Mouse (Mus musculus): ENCODE data around the gene Gm44965. TPM values are rescaled to one million over a fixed set of nuclear protein-coding genes. Genes with fewer than 3 reads are reported as not detected.

Gm44965 gene
- polyA plus RNA-seq, 1 experiment from 2014 or later = not detected

GRCm38 (mm10) chr6:48642764-48643292 is 49.1 kb downstream of the Gm44965 start:
- Histone ChIP-seq H3K27me3 (no peaks in the 10 kb centered on the region), H3K4me2 (no peak overlapping the region), H3K36me3 (no peaks in the 10 kb centered on the region), H3K27ac (no peak overlapping the region), H3K4me1 (replicated peaks) (peaks cover 3% of the 10 kb centered on the region; the same call in 1 of the 2 replicates), H3K9me3 (replicated peaks) (no peaks in the 10 kb centered on the region), H3K4me3 (no peak overlapping the region), H3K9ac (no peak overlapping the region)
- ATAC-seq (replicated peaks; ENCODE audit: insufficient number of reproducible peaks, insufficient read depth, low FRiP score, low read depth) = no peak
- 18% methylated on average over 4 of the region's 4 CpGs for WGBS

- Histone ChIP-seq H3K27ac (no peak overlapping the region), H3K4me2 (0 out of 2 replicates have a peak overlapping the region, but pooled peaks have one; percentile 10), H3K36me3 (no peaks in the 10 kb centered on the region), H3K4me3 (no peak overlapping the region), H3K9ac (no peak overlapping the region), H3K27me3 (no peaks in the 10 kb centered on the region), H3K9me3 (replicated peaks) (no peaks in the 10 kb centered on the region), H3K4me1 (replicated peaks) (peaks cover 3% of the 10 kb centered on the region; the same call in 1 of the 2 replicates)
- ATAC-seq (replicated peaks; ENCODE audit: insufficient number of reproducible peaks, insufficient read depth, low FRiP score, low read depth) = no peak
- 7% methylated on average over 12 of the region's 12 CpGs for WGBS
Measured at GRCm38 (mm10) chr6:48645660-48646308, 52.0 kb downstream of the Gm44965 start.

- Histone ChIP-seq H3K9ac (no peak overlapping the region), H3K4me1 (replicated peaks) (peaks cover 3% of the 10 kb centered on the region; the same call in 1 of the 2 replicates), H3K4me2 (no peak overlapping the region), H3K9me3 (replicated peaks) (no peaks in the 10 kb centered on the region), H3K27me3 (no peaks in the 10 kb centered on the region), H3K36me3 (no peaks in the 10 kb centered on the region), H3K4me3 (no peak overlapping the region), H3K27ac (no peak overlapping the region)
- ATAC-seq (replicated peaks; ENCODE audit: insufficient number of reproducible peaks, insufficient read depth, low FRiP score, low read depth) = no peak
- 60% methylated on average over 4 of the region's 4 CpGs for WGBS
Measured at GRCm38 (mm10) chr6:48646309-48646690, 52.6 kb downstream of the Gm44965 start.

GRCm38 (mm10) chr6:48646995-48647394 is 53.3 kb downstream of the Gm44965 start, which contains the start of gene Gimap8:
Gene Gimap8 (plus strand): TSS chr6:48647234.
- Histone ChIP-seq H3K4me1 (replicated peaks) (peaks cover 3% of the 10 kb centered on the region; the same call in 1 of the 2 replicates), H3K9ac (no peak within 1 kb of the TSS), H3K27ac (no peak within 1 kb of the TSS), H3K27me3 (no peaks in the 10 kb centered on the region), H3K4me3 (peak within 1 kb of the TSS; percentile 25; the same call in 1 of the 2 replicates), H3K36me3 (no peaks in the 10 kb centered on the region), H3K9me3 (replicated peaks) (no peaks in the 10 kb centered on the region), H3K4me2 (peak within 1 kb of the TSS; percentile 43)
- peak; percentile 79; the same call in 1 of the 2 replicates for ATAC-seq (replicated peaks; ENCODE audit: insufficient number of reproducible peaks, insufficient read depth, low FRiP score, low read depth)
- 26% methylated on average over 3 of the region's 3 CpGs for whole genome bisulfite sequencing

GRCm38 (mm10) chr6:48647611-48648010 is 53.9 kb downstream of the Gm44965 start:
- no peak for ATAC-seq (replicated peaks; ENCODE audit: insufficient number of reproducible peaks, insufficient read depth, low FRiP score, low read depth)
- peak overlapping the region; percentile 43 for H3K4me2 ChIP-seq
- H3K4me1 ChIP-seq (replicated peaks) = peaks cover 3% of the 10 kb centered on the region; the same call in 1 of the 2 replicates
- no peak overlapping the region for H3K9ac ChIP-seq
- no peaks in the 10 kb centered on the region for H3K36me3 ChIP-seq
- H3K27ac ChIP-seq = no peak overlapping the region
- H3K4me3 ChIP-seq = peak overlapping the region; percentile 25; the same call in 1 of the 2 replicates
- H3K27me3 ChIP-seq = no peaks in the 10 kb centered on the region
- H3K9me3 ChIP-seq (replicated peaks) = no peaks in the 10 kb centered on the region
- 82% methylated on average over 2 of the region's 2 CpGs for WGBS

GRCm38 (mm10) chr6:48648779-48649178 is 55.0 kb downstream of the Gm44965 start:
- H3K9ac ChIP-seq = no peak overlapping the region
- WGBS = 85% methylated on average over 4 of the region's 4 CpGs
- no peak overlapping the region for H3K4me3 ChIP-seq
- H3K4me1 ChIP-seq (replicated peaks) = peaks cover 3% of the 10 kb centered on the region; the same call in 1 of the 2 replicates
- no peak for ATAC-seq (replicated peaks; ENCODE audit: insufficient number of reproducible peaks, insufficient read depth, low FRiP score, low read depth)
- no peak overlapping the region for H3K27ac ChIP-seq
- no peaks in the 10 kb centered on the region for H3K9me3 ChIP-seq (replicated peaks)
- H3K27me3 ChIP-seq = no peaks in the 10 kb centered on the region
- H3K36me3 ChIP-seq = no peaks in the 10 kb centered on the region
- no peak overlapping the region for H3K4me2 ChIP-seq

GRCm38 (mm10) chr6:48650041-48650440 is 56.3 kb downstream of the Gm44965 start:
- Histone ChIP-seq H3K27ac (no peak overlapping the region), H3K27me3 (no peaks in the 10 kb centered on the region), H3K4me2 (no peak overlapping the region), H3K9me3 (replicated peaks) (no peaks in the 10 kb centered on the region), H3K4me3 (no peak overlapping the region), H3K4me1 (replicated peaks) (peaks cover 3% of the 10 kb centered on the region; the same call in 1 of the 2 replicates), H3K9ac (no peak overlapping the region), H3K36me3 (no peaks in the 10 kb centered on the region)
- ATAC-seq (replicated peaks; ENCODE audit: insufficient number of reproducible peaks, insufficient read depth, low FRiP score, low read depth) = no peak
- WGBS = 86% methylated on average over 9 of the region's 9 CpGs

- H3K4me1 ChIP-seq (replicated peaks) = no peaks in the 10 kb centered on the region
- ATAC-seq (replicated peaks; ENCODE audit: insufficient number of reproducible peaks, insufficient read depth, low FRiP score, low read depth) = no peak
- WGBS = 71% methylated on average over 5 of the region's 5 CpGs
- no peaks in the 10 kb centered on the region for H3K27me3 ChIP-seq
- H3K27ac ChIP-seq = no peak overlapping the region
- H3K4me3 ChIP-seq = no peak overlapping the region
- H3K9ac ChIP-seq = no peak overlapping the region
- H3K9me3 ChIP-seq (replicated peaks) = no peaks in the 10 kb centered on the region
- no peaks in the 10 kb centered on the region for H3K36me3 ChIP-seq
- no peak overlapping the region for H3K4me2 ChIP-seq
Measured at GRCm38 (mm10) chr6:48658721-48659120, 65.0 kb downstream of the Gm44965 start.

- H3K4me3 ChIP-seq = no peak overlapping the region
- WGBS = 80% methylated on average over 4 of the region's 4 CpGs
- H3K4me1 ChIP-seq (replicated peaks) = no peaks in the 10 kb centered on the region
- H3K9ac ChIP-seq = no peak overlapping the region
- H3K36me3 ChIP-seq = no peaks in the 10 kb centered on the region
- H3K27ac ChIP-seq = no peak overlapping the region
- H3K4me2 ChIP-seq = no peak overlapping the region
- H3K9me3 ChIP-seq (replicated peaks) = no peaks in the 10 kb centered on the region
- ATAC-seq (replicated peaks; ENCODE audit: insufficient number of reproducible peaks, insufficient read depth, low FRiP score, low read depth) = no peak
- H3K27me3 ChIP-seq = no peaks in the 10 kb centered on the region
Measured at GRCm38 (mm10) chr6:48664750-48665149, 71.0 kb downstream of the Gm44965 start.

GRCm38 (mm10) chr6:48665471-48665870 is 71.7 kb downstream of the Gm44965 start:
- Histone ChIP-seq H3K9me3 (replicated peaks) (no peaks in the 10 kb centered on the region), H3K27ac (no peak overlapping the region), H3K27me3 (no peaks in the 10 kb centered on the region), H3K4me2 (no peak overlapping the region), H3K4me1 (replicated peaks) (no peaks in the 10 kb centered on the region), H3K4me3 (no peak overlapping the region), H3K36me3 (no peaks in the 10 kb centered on the region), H3K9ac (no peak overlapping the region)
- 90% methylated on average over 9 of the region's 9 CpGs for WGBS
- ATAC-seq (replicated peaks; ENCODE audit: insufficient number of reproducible peaks, insufficient read depth, low FRiP score, low read depth) = no peak

GRCm38 (mm10) chr6:48666159-48666586 is 72.4 kb downstream of the Gm44965 start:
- WGBS = 51% methylated on average over 7 of the region's 7 CpGs
- H3K4me1 ChIP-seq (replicated peaks) = no peaks in the 10 kb centered on the region
- no peaks in the 10 kb centered on the region for H3K9me3 ChIP-seq (replicated peaks)
- no peak overlapping the region for H3K4me3 ChIP-seq
- no peak overlapping the region for H3K9ac ChIP-seq
- H3K36me3 ChIP-seq = no peaks in the 10 kb centered on the region
- H3K27ac ChIP-seq = no peak overlapping the region
- H3K27me3 ChIP-seq = no peaks in the 10 kb centered on the region
- ATAC-seq (replicated peaks; ENCODE audit: insufficient number of reproducible peaks, insufficient read depth, low FRiP score, low read depth) = no peak
- no peak overlapping the region for H3K4me2 ChIP-seq

- ATAC-seq (replicated peaks; ENCODE audit: insufficient number of reproducible peaks, insufficient read depth, low FRiP score, low read depth) = no peak
- no peaks in the 10 kb centered on the region for H3K9me3 ChIP-seq (replicated peaks)
Measured at GRCm38 (mm10) chr6:48668022-48668421, 74.3 kb downstream of the Gm44965 start.

More at GRCm38 (mm10) chr6:48668022-48668421, 74.3 kb downstream of the Gm44965 start:
- Histone ChIP-seq H3K27ac (no peak overlapping the region), H3K4me3 (no peak overlapping the region), H3K36me3 (no peaks in the 10 kb centered on the region), H3K27me3 (no peaks in the 10 kb centered on the region), H3K4me1 (replicated peaks) (no peaks in the 10 kb centered on the region), H3K9ac (no peak overlapping the region), H3K4me2 (no peak overlapping the region)

All from heart, embryonic 15.5 days (tissue).